Mouse (Mus musculus) adrenal gland, postnatal 14 days (tissue): ENCODE measurements around the gene 5730409E04Rik. TPM values are rescaled to one million over a fixed set of nuclear protein-coding genes. Genes with fewer than 3 reads are reported as not detected.

Source experiments
- DNase-seq: peaks from one replicate; pipeline ENCODE4 v3.0.0; 2021; ENCODE audit warnings: mixed read lengths
- long read RNA-seq, 2 experiments: library from polyadenylated mRNA; stranded (forward); transcript quantifications; one replicate each; pipeline ENCODE4 v2.0.0; 2021
- total RNA-seq: library from RNA; stranded (reverse); gene quantifications from 2 replicates; pipeline ENCODE4 v1.2.3, GENCODE M21; 2021

The 5730409E04Rik gene
- total RNA-seq = 8.8 and 11.7 TPM in 2 replicates
- long read RNA-seq, experiment 1, partial matches to known transcripts = 0 of 3 reads
- long read RNA-seq, experiment 1, other reads (novel, unspliced or antisense) = 3 of 3 reads
- long read RNA-seq, experiment 2, partial matches to known transcripts = 0 of 1 reads
- long read RNA-seq, experiment 2, other reads (novel, unspliced or antisense) = 1 of 1 reads

DNA sequence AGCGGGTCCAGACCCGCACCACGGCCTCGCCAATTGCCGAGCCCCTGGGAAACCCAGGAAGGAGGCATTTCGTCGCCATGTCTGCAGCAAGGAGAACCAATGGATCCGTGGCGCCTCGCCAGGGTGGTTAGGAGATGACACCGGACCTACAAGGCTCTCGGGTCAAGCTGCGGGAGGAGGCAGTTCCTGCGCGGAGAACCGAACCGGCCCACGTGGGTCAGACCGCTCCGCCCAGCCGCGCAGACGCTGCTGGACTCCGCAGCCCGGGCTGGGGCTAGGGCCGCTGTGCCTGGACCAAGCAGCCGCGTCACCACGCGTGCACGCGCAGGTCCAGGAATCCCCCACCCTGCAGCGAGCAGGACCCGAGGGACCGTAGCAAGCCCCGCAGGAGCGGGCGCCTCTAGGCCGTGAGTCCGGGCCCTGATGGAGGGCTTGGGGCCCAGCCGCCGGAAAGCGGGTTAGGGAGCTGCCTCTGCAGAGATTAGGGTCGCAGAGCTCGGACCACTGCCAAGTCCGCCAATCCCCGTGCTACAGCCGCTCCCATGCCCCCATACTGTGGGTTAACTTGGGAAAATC, at the start of gene 5730409E04Rik:
Gene 5730409E04Rik, plus strand, starts transcription at position 213 of the 576 bp plus-strand sequence.
- DNase-seq = peak; percentile 94

DNA sequence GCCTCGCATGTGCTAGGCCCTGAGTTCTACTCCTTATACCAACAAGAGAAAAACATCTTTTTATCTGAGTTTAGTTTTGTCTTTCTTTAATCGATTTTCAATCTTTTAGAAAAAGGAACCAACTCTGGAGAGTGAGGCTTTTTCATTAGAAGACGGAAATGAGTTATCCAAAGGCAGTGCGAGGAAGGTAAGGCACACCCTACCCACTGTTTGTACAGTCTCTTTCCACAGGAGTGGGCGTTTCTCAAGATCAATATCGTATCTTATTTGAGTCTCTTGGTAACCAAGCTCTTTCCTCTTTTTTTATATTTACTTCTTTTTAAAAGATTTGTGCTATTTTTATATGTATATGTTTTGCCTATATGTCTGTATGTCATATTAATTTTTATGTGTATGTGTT, 45.8 kb upstream of the 5730409E04Rik start:
- DNase-seq = no peak

GRCm38 (mm10) chr4:126567243-126567642, 42.4 kb upstream of the 5730409E04Rik start:
- no peak for DNase-seq

GRCm38 (mm10) chr4:126569783-126570182, 39.8 kb upstream of the 5730409E04Rik start:
- DNase-seq = no peak

DNA sequence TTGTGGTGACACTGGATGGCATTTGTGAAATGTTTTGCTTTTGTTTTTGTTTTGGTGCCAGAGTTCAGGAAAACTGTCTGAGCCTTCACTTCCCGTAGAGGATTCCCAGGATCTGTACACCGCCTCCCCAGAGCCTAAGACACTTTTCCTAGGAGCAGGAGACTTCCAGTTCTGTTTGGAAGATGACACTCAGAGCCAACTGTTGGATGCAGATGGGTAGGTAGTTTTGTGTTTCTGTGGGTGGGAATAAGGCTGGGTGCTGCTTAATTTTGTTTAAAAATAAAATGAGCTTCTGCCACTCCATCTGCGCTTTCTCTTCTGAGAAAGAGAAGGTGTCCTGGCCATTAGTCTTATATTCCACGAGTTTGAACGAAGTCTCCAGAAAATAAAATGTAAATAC, 33.3 kb upstream of the 5730409E04Rik start:
- DNase-seq = no peak

DNA sequence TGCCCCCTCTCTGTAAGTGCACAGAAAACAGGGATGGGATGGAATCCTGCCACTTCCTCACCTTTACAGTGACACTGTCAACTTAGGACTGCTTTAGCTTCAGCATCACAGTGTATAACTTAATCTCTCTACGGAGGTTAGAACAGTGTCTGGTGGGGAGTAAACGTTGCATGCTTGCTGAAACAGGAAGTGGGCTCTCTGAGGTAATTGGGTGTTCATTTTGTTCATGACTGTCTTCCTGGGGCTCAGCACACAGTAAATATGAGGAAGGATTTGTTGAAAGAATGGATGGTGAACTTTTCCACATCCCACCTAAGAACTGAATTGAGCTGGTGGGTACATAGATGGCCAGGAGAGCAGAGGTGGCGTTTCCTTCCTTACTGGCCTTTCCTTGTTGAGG, 31.7 kb upstream of the 5730409E04Rik start:
- no peak for DNase-seq

DNA sequence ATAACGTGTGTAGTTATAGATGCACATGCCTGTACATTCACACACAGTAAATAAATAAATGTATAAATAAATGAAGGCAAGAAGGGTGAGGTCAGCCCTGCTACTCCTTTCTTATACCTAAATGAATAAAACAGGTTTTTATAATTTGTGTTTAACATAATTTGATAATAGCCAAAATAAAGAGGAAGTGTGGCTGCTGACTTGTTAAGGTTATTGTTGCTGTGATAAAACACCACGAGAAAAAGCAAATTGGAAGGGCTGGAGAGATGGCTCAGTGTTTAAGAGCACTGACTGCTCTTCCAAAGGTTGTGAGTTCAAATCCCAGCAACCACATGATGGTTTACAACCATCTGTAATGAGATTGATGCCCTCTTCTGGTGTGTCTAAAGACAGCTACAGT, 30.5 kb upstream of the 5730409E04Rik start:
- DNase-seq = no peak

- no peak for DNase-seq
These were observed 23.9 kb upstream of the 5730409E04Rik start for GRCm38 (mm10) chr4:126585739-126586138.

- no peak for DNase-seq
These were observed 17.6 kb upstream of the 5730409E04Rik start for GRCm38 (mm10) chr4:126592039-126592438.

DNA sequence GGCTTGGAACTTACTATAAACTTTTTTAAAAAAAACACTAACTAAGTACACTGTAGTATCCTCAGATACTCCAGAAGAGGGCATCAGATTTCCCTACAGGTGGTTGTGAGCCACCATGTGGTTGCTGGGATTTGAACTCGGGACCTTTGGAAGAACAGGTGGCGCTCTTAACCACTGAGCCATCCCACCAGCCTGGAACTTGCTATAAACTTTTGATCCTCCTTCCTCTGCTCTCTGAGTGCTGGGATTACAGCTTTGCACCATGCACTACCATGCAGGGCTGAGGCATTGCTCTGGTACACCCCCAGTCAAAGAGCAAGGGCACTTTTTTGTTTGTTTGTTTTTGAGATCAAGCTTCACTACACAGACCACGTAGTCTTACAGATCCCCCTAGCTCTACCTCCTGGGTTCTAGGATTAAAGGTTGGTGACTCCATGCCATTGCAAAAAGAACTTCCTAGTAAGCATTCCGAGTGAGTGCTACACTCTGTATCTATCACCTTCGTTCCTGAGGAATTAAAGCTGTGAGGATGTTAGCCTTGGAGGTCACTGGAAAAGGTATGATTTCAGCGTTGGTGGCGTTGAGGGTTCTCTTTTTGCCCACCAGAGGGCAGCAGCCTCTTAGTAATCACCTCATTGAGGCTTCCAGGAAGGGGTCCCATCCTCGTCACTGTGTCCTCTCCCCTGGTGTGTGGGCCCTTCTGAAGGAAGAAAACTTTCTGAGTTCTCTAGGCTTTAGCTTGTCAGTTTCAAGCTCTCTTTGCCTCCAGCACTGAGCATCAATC, 9.5 kb upstream of the 5730409E04Rik start:
- peak; percentile 62 for DNase-seq

GRCm38 (mm10) chr4:126601597-126602444, 7.8 kb upstream of the 5730409E04Rik start:
- DNase-seq = peak; percentile 71

DNA sequence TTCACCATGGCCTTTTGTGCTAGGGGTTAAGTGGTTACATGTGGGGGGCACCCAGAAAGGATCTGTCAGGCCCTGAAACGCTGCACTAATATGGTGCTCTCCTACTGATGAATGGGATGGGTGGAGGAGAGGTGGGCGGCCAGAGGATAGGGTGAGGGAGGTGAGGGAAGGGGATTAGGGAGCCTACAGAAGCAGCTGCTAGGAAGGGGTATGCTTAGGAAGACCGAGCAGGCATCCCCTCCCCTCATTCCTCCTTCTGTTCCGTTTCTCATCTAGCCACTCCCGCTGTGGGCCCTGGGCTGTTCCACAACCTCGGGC, 7.2 kb upstream of the 5730409E04Rik start:
- DNase-seq = no peak

DNA sequence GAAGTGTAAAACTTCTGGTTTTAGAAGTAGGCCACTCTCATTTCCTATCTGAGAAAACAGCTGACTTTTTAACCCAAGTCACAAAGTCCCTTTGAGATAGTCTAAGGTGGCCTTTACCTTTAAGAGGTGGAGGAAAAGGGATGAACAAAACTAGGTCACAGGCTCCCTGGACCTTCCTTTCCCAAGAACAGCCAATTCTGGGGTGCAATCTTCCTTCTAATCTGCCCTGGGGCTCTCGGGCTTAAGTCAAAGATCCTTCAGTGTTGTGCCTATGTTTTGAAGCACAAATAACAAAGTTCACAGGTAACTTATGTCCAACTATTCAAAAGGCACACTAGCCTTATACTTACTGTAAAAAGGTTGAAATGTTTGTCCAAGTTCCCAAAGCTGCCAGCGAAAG, 5.5 kb upstream of the 5730409E04Rik start:
- no peak for DNase-seq

DNA sequence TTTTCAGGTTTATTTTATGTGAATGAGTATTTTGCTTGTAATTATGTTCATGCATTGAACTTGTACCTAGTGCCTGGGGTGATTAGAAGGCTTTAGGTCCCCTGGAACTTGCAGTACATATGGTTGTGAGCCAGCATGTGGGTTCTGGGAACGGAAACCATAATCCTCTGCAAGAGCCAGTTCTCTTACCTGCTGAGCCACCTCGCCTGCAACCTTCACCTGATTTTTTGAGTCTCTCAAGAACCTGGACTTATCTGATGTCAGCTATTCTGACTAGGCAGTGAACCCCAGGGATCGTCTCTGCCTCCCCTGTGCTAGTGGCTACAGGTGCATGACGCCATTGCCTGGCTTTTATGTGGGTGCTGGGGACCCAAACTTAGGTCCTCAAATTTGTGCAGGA, 3.9 kb upstream of the 5730409E04Rik start:
- no peak for DNase-seq

GRCm38 (mm10) chr4:126611991-126612390, 2.4 kb downstream of the 5730409E04Rik start:
- DNase-seq = no peak

- DNase-seq = no peak
These were observed 6.7 kb downstream of the 5730409E04Rik start for GRCm38 (mm10) chr4:126616312-126616711.

DNA sequence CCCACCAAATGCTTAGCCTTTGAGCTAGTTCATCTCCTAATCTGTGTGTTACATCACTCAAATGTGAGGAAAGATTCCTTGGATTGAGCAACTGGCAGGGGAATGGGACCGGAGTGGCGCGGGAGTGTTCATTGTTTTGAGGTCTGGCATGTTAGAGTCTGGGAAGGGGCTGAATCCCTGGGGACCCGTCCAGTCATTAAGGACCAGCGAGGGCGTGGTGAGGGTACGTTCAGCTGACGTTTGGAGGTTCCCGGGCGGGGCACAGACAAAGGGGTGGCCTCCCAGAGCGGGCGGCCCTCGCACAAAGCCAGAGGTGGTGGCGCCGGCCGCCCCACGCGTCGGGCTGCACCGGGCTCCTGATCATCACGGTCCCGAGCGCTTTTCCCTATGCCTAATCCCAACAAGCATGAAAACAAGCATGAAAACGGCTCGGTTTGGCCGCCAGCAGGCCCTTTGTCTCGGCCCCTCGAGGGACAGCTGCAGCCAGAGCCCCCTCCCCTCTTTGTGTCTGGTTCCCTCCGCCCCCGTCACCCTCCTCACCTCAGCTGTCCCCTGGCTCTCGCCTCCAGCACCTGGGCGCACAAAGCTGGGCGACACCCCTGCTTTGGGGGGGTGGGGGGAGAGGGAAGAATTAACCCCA, 10.2 kb downstream of the 5730409E04Rik start:
- DNase-seq = no peak

DNA sequence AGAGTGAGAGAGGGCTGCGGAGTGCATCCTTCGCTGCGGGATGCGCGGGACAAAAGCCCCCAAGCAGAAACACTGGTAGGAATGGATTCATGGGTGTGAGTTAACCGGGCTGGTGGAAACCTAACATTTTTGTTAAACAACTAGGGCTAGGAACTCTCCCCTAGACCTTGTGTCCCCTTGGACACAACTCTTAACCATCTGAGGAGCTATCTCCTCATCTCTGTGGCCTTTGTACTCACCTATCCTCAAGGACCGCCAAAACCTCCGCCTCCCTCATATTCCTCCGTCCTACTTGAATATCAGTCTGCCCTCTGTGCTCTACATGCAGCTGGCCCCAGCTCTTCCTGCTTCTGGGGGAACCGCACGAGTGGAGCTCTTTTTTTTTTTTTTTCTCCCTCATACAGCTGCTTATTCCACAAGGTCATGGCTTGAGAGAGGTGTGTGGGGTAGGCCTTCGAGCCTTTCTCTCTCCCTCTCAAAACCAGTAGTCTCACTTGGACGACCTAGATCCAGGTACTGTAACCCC, 10.8 kb downstream of the 5730409E04Rik start:
- no peak for DNase-seq

- DNase-seq = peak; percentile 31
These were observed 17.5 kb downstream of the 5730409E04Rik start for GRCm38 (mm10) chr4:126627021-126627681.

- DNase-seq = no peak
These were observed 22.3 kb downstream of the 5730409E04Rik start for GRCm38 (mm10) chr4:126631922-126632321.

DNA sequence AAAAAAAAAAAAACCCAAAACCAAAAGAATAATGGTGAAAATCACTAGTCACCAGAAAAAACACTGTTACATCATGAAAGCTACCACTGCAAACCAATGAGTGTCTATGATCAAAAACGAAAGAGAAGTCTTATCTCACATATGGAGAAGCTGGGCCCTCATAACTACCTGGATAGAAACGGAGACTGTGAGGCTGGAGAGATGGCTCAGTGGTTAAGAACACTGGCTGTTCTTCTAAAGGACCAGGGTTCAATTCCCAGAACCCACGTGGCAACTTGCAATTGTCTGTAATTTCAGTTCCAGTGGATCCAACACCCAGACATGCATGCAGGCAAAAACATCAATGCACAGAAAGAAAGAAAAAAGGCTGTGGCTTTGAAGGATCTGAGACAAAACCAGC, 23.1 kb downstream of the 5730409E04Rik start:
- DNase-seq = no peak
